In the genomic region with DNA sequence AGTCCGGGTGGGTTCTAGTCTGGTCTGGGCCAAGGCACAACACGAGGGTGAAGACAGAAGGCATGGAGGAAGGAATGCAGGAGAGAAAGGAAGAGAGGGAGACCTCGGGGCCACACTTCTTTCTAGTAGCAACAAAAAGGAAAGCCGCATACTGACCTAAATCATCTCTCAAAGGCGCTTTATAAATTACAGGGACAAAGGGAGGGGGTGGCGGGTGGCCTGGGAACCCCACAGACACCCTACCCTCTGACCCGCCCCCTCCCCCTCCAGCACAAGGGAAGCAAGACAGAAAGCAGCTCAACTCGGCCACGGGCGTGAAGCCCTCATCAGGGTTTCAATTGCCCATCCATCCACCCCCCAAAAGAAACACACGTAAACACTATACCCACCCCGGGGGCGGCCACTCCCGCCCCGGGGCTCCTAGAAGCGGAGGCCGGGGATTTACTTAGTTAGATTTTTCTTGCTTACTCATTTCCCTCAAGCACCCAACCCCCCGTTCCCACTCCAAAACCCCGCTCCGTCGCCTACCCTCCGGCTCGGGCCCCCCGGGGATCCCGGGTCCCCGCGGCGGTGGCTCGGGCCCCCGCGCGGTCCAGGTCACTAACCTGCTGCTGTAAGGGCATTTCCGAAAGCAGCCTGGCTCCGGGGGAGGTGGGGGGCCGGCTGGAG, we compare ENCODE assay signal across 8 mouse cellular contexts. TPM values are rescaled to one million over a fixed set of nuclear protein-coding genes. Genes with fewer than 3 reads are reported as not detected.
DNase-seq lines count a peak whose midpoint lies in the region; ATAC-seq lines count a peak whose summit lies in the region.

No protein-coding gene starts in this region.

- peak overlapping the region; percentile 83 for H3K4me2 ChIP-seq in embryonic facial prominence, embryonic 13.5 days
- H3K4me2 ChIP-seq in hindbrain, embryonic 11.5 days (replicated peaks; ENCODE audit: low read depth, low read length), result peak overlapping the region; percentile 80
- H3K4me2 ChIP-seq in midbrain, embryonic 15.5 days, result peak overlapping the region; percentile 100

- peak overlapping the region; percentile 98 for H3K27ac ChIP-seq in embryonic facial prominence, embryonic 13.5 days
- H3K27ac ChIP-seq in hindbrain, embryonic 11.5 days (ENCODE audit: low read depth, low read length), result peak overlapping the region; percentile 94
- peak overlapping the region; percentile 83 for H3K27ac ChIP-seq in midbrain, embryonic 15.5 days

- no peaks in the 10 kb centered on the region for H3K9me3 ChIP-seq in embryonic facial prominence, embryonic 13.5 days
- no peaks in the 10 kb centered on the region for H3K9me3 ChIP-seq in hindbrain, embryonic 11.5 days (ENCODE audit: control insufficient read depth, low read length)
- no peaks in the 10 kb centered on the region for H3K9me3 ChIP-seq in midbrain, embryonic 15.5 days

- H3K27me3 ChIP-seq in embryonic facial prominence, embryonic 13.5 days, result no peaks in the 10 kb centered on the region
- H3K27me3 ChIP-seq in hindbrain, embryonic 11.5 days (ENCODE audit: control insufficient read depth, insufficient read depth, low read length), result no peaks in the 10 kb centered on the region
- H3K27me3 ChIP-seq in midbrain, embryonic 15.5 days (replicated peaks), result no peaks in the 10 kb centered on the region

- no peaks in the 10 kb centered on the region; the same call in 1 of the 2 replicates for H3K36me3 ChIP-seq in embryonic facial prominence, embryonic 13.5 days
- H3K36me3 ChIP-seq in hindbrain, embryonic 11.5 days (ENCODE audit: control insufficient read depth, insufficient read depth, low read length), result no peaks in the 10 kb centered on the region
- no peaks in the 10 kb centered on the region for H3K36me3 ChIP-seq in midbrain, embryonic 15.5 days (replicated peaks)

- DNase-seq in kidney, adult 18-20 months, result peak; percentile 8
- DNase-seq in kidney, postnatal 25 days, result no peak
- DNase-seq in T-cell, adult 2 months (ENCODE audit: low spot score), result peak; percentile 20
- peak; percentile 58 for DNase-seq in hindbrain, embryonic 11.5 days (ENCODE audit: low spot score)
- peak; percentile 48 for DNase-seq in left cerebral cortex, postnatal 4 days
- peak; percentile 21 for DNase-seq in thymus, postnatal 25 days

- peak overlapping the region; percentile 95 for H3K9ac ChIP-seq in embryonic facial prominence, embryonic 13.5 days
- H3K9ac ChIP-seq in hindbrain, embryonic 11.5 days (ENCODE audit: low read depth, low read length), result peak overlapping the region; percentile 99
- peak overlapping the region; percentile 92 for H3K9ac ChIP-seq in midbrain, embryonic 15.5 days

- ATAC-seq in embryonic facial prominence, embryonic 13.5 days (ENCODE audit: insufficient number of reproducible peaks, insufficient read depth, low FRiP score, low TSS enrichment, low read depth), result no peak
- ATAC-seq in hindbrain, embryonic 11.5 days (ENCODE audit: low FRiP score), result peak; percentile 0; the same call in 1 of the 2 replicates
- ATAC-seq in midbrain, embryonic 15.5 days (replicated peaks), result no peak

- intact Hi-C loops in left cerebral cortex, postnatal 4 days (cut with DNase I), result loop anchor here (5.0 to 10.0 kb wide), 3 partner anchors 101 to 271 kb away; a partner anchor contains a TSS

- peak overlapping the region; percentile 92 for H3K4me3 ChIP-seq in embryonic facial prominence, embryonic 13.5 days
- peak overlapping the region; percentile 69 for H3K4me3 ChIP-seq in hindbrain, embryonic 11.5 days (ENCODE audit: low read depth, low read length)
- H3K4me3 ChIP-seq in midbrain, embryonic 15.5 days, result peak overlapping the region; percentile 97

- peaks cover 38% of the 10 kb centered on the region for H3K4me1 ChIP-seq in embryonic facial prominence, embryonic 13.5 days
- H3K4me1 ChIP-seq in hindbrain, embryonic 11.5 days (replicated peaks; ENCODE audit: control insufficient read depth, insufficient read depth, low read length), result peaks cover 3% of the 10 kb centered on the region; the same call in 1 of the 2 replicates
- peaks cover 24% of the 10 kb centered on the region for H3K4me1 ChIP-seq in midbrain, embryonic 15.5 days

- 2% methylated on average over 34 of the region's 35 CpGs for WGBS in embryonic facial prominence, embryonic 13.5 days
- WGBS in hindbrain, embryonic 11.5 days, result 1% methylated on average over 32 of the region's 35 CpGs
- WGBS in midbrain, embryonic 15.5 days, result under 1% methylated on average over 35 of the region's 35 CpGs

RNA-seq across cellular contexts. Expression of a gene that starts 2.2 kb away (rescaled TPM):
- polyA plus RNA-seq in embryonic facial prominence, embryonic 13.5 days (2015; fragmentation: Nextera tagmentation; extraction: Ambion mirVana), result 12.5 and 13.1 TPM in 2 replicates
- 13.0 and 13.3 TPM in 2 replicates for polyA plus RNA-seq in hindbrain, embryonic 11.5 days (2014; fragmentation: Nextera tagmentation; extraction: Ambion mirVana)
- total RNA-seq in left cerebral cortex, postnatal 4 days (2021), result 10 to 100 TPM; 16.4 to 17.8 TPM
- polyA plus RNA-seq in midbrain, embryonic 15.5 days (2015; fragmentation: Nextera tagmentation; extraction: Ambion mirVana), result 4.7 and 4.9 TPM in 2 replicates

Comparison
In these comparisons a context has a peak if more than half of its experiments do, and no peak if none do; other contexts are left out.
1. DNase-seq: peak in kidney, adult 18-20 months (single experiment), T-cell, adult 2 months (single experiment), hindbrain, embryonic 11.5 days (single experiment), left cerebral cortex, postnatal 4 days (single experiment) and thymus, postnatal 25 days (single experiment); none in kidney, postnatal 25 days (0 of 2).
2. Peak in every context shown above with its lines, with median percentiles within 50 percentile points of each other: H3K27ac ChIP-seq, H3K4me2 ChIP-seq, H3K4me3 ChIP-seq and H3K9ac ChIP-seq.